Mouse (Mus musculus) lung, adult 2 months (tissue): ENCODE measurements around the gene Dctn5. TPM values are rescaled to one million over a fixed set of nuclear protein-coding genes. Genes with fewer than 3 reads are reported as not detected.

Experiments
- DNase-seq: peaks from one replicate; pipeline ENCODE4 v3.0.0; 2022
- H3K4me1 ChIP-seq: fragments of 200-500 bp; 2 replicates; pipeline ENCODE4 v1.6.1; 2011; ENCODE audit warnings: low read length; ENCODE audit not compliant: control insufficient read depth, insufficient read depth
- H3K4me3 ChIP-seq: fragments of 200-500 bp; replicated peaks from 2 replicates; pipeline ENCODE3; 2011; ENCODE audit warnings: low read depth, mild to moderate bottlenecking, control low read depth, low read length; ENCODE audit errors: extremely low read depth
- CTCF ChIP-seq: fragments of 200-500 bp; IDR thresholded peaks from 2 replicates; pipeline ENCODE4 v1.5.1; 2011; ENCODE audit warnings: mild to moderate bottlenecking, low read length, control low read depth; ENCODE audit not compliant: insufficient read depth
- POLR2A ChIP-seq: fragments of 200-500 bp; IDR thresholded peaks from 2 replicates; pipeline ENCODE4 v1.6.1; 2011; ENCODE audit warnings: low read depth, mild to moderate bottlenecking, control low read depth, low read length, borderline replicate concordance; ENCODE audit errors: extremely low read depth
- WGBS: fragments of 180-500 bp; shearing (Covaris S2); methylation state at CpG from one replicate; pipeline ENCODE4 v1.1.7; 2018; 5-methylcytosine and 5-hydroxymethylcytosine counted together
- polyA plus RNA-seq: library from polyadenylated mRNA; depleted of rRNA; stranded (reverse); fragments of >200 nt; gene quantifications from 2 replicates; pipeline ENCODE4 v1.2.3, GENCODE M21; 2012

Gene Dctn5
- polyA plus RNA-seq, 1 experiment: 59.1 TPM

DNA sequence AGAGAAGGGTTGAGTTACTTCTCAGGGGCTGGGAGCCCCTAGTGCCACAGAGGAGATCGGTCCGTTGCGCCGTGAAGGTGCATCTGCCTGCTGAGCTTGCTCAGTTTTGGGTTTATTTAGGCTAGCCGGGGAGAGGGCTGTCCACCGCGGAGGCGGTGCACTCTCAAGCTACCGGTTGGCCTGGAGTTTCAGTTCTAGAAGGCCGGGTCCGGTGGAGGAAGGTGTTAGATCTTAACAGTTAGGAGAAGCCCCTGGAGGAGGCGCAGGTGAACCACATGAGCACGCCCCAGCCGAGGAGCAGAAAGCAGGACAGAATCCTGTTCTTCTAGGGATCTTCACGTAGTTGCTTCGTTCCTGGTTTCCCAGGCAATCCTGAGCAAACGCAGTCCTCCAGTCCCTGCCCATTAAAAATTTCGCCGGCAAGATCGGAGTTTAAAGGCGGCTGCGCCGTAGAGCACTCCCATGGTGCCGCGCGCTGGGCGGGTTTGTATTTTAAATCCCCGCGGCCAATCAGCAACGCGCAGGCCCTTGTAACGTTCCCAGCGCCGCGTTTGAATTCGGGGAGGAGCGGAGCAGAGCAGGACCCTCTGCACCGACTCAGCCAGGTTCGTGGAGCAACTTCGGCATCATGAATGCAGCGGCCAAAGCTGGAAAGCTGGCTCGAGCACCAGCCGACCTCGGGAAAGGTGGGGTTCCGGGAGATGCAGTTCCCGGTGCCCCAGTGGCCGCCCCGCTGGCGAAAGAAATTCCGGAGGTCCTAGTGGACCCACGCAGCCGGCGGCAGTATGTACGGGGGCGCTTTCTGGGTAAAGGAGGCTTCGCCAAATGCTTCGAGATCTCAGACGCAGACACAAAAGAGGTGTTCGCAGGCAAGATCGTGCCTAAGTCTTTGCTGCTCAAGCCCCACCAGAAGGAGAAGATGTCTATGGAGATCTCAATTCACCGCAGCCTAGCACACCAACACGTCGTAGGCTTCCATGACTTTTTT lies 26.4 kb downstream of the Dctn5 start, which contains the start of gene Plk1:
TSS of gene Plk1 (plus strand) at position 525 of the 988 bp plus-strand sequence.
- peak; percentile 75 for DNase-seq
- no peak for TF ChIP-seq POLR2A
- no peak for TF ChIP-seq CTCF
- Histone ChIP-seq H3K4me3 (peak within 1 kb of the TSS; percentile 94), H3K4me1 (0 out of 2 replicates have a peak, but pooled peaks cover 2% of the 10 kb centered on the region)
- under 1% methylated on average over 63 of the region's 63 CpGs for WGBS

DNA sequence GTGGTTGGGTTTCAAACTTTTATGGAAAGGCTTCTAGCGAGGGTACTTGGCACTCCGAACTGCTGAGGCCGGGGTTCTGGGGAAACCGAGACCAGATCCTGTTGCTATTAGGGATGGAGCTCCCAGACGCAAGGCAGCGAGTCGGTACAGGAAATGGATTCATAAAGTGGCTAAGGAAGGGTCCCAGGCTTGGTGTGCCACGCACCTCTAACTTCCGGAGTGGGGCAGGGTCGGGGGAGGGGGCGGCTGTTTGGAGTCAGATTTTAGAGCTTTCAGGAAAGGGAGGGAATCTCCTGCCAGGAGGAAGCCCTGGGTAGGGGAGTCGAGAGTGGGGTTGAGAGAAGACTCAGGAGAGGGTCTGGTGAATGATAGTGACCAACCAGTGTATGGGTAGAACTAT lies 27.2 kb downstream of the Dctn5 start:
- WGBS: 2% methylated on average over 12 of the region's 12 CpGs
- DNase-seq: no peak
- Histone ChIP-seq H3K4me1 (0 out of 2 replicates have a peak, but pooled peaks cover 2% of the 10 kb centered on the region), H3K4me3 (no peak overlapping the region)
- no peak for TF ChIP-seq CTCF
- TF ChIP-seq POLR2A: no peak

- Histone ChIP-seq H3K4me3 (no peak overlapping the region), H3K4me1 (no peaks in the 10 kb centered on the region)
- no peak for TF ChIP-seq POLR2A
- no peak for TF ChIP-seq CTCF
- 95% methylated on average over 8 of the region's 8 CpGs for WGBS
- DNase-seq: no peak
Measured at GRCm38 (mm10) chr7:122163766-122164165, 30.9 kb downstream of the Dctn5 start.

DNA sequence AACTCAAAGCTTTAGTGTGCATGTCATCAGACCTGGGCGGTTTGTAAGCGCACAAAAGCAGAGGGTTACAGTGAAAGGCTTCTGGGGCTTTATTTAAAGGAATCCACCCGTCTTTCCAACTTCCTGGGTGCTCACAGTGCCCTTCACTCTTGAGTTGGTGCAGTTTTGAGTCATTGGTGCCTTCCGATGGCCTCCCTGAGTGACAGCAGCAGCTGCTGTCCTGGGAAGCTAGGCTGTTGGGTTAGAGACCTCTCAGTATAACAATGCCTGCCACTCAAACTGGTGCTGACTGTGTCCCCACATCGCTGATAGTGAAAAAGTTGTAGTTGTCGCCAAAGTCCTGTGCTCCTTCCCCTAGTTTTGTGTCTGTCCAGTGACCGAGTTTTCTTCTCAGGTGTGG lies 34.4 kb downstream of the Dctn5 start:
- H3K4me1 ChIP-seq: no peaks in the 10 kb centered on the region
- TF ChIP-seq CTCF (no peak), POLR2A (no peak)
- no peak overlapping the region for H3K4me3 ChIP-seq
- 91% methylated on average over 7 of the region's 7 CpGs for WGBS
- DNase-seq: no peak

GRCm38 (mm10) chr7:122170705-122171104 lies 37.9 kb downstream of the Dctn5 start:
- WGBS: 79% methylated on average over 6 of the region's 6 CpGs
- no peak overlapping the region for H3K4me3 ChIP-seq
- no peak for DNase-seq
- TF ChIP-seq POLR2A (no peak), CTCF (no peak)
- H3K4me1 ChIP-seq: no peaks in the 10 kb centered on the region

DNA sequence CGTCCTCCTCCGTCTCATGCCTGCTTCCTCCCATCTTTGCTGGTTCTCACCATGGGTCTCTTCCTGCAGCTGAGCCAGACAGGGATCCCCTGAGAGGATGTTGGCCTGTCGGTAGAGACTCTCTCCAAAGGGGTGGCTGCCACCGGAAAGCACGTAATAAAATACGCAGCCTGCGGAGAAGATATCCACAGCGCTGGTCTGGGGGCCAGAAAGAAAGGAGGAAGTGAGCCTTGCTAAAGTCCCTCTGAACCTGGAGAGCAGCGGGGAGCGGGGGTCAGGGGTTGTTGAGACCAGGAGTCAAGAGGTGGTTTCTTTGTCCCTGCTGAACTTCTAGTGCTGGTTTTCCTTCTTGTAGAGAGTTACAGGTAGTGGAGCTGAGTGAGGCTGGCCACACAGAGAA lies 38.8 kb downstream of the Dctn5 start:
- DNase-seq: no peak
- no peak overlapping the region for H3K4me3 ChIP-seq
- H3K4me1 ChIP-seq: no peaks in the 10 kb centered on the region
- WGBS: 63% methylated on average over 10 of the region's 10 CpGs
- TF ChIP-seq POLR2A (no peak), CTCF (no peak)

DNA sequence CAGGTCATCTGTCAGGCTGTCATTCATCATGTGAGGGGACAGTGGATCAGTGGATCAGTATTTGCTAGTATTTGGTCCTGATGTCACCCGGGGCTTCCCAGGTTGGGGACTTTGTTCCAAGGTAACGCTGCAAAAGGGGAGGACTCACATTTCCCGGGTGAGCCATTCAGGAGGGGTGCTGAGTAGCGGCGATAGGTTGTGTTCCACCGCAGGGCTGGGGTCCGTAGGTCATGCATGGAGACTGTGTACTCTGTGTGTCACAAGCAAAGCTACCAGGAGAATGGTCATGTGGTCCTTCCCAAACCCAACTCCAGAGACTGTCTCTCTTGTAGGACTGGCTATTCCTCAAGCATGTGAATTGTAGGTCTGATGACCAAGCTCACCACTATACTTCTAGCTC lies 47.9 kb downstream of the Dctn5 start:
- TF ChIP-seq POLR2A (no peak), CTCF (no peak)
- 90% methylated on average over 7 of the region's 7 CpGs for WGBS
- no peak overlapping the region for H3K4me3 ChIP-seq
- no peaks in the 10 kb centered on the region for H3K4me1 ChIP-seq
- no peak for DNase-seq

- no peak for DNase-seq
- no peaks in the 10 kb centered on the region for H3K4me1 ChIP-seq
- H3K4me3 ChIP-seq: no peak overlapping the region
- WGBS: 51% methylated on average over 5 of the region's 5 CpGs
- TF ChIP-seq POLR2A (no peak), CTCF (no peak)
Measured at GRCm38 (mm10) chr7:122184569-122184968, 51.7 kb downstream of the Dctn5 start.

DNA sequence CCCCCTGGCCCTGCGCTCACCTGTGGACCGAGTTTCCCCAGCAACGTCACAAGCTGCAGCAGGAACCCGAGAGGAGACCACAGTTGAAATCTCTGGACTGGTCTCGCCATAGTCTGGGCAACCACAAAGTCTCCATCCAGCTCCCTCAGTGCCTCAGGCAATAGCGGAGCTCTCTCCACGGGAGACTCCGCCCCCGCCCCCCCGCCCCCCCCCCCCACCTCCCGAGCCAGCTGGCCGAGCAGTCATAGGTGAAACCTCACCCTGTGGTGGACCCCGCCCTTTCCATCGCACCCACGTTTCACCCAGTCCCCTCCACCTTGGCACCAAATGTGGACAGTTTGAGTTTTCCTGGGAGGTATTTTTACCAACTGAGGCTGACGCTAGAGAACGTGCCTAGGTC lies 53.2 kb downstream of the Dctn5 start, which contains the start of gene Ern2:
TSS of gene Ern2 (minus strand) at position 165 of the 400 bp plus-strand sequence.
- no peak for TF ChIP-seq POLR2A
- TF ChIP-seq CTCF: no peak
- no peak for DNase-seq
- 11% methylated on average over 17 of the region's 17 CpGs for WGBS
- Histone ChIP-seq H3K4me3 (no peak within 1 kb of the TSS), H3K4me1 (no peaks in the 10 kb centered on the region)

- Histone ChIP-seq H3K4me3 (no peak overlapping the region), H3K4me1 (no peaks in the 10 kb centered on the region)
- peak; percentile 20 for DNase-seq
- 34% methylated on average over 7 of the region's 7 CpGs for WGBS
- no peak for TF ChIP-seq POLR2A
- TF ChIP-seq CTCF: peak; percentile 84
Measured at GRCm38 (mm10) chr7:122189484-122189883, 56.6 kb downstream of the Dctn5 start.
